Mouse (Mus musculus) frontal cortex, adult (tissue): ENCODE results near the gene Myef2.

Source experiments
- ATAC-seq: cut with Nextera tagmentation; 2 replicates; pipeline ENCODE4 v1.9.2; 2017; ENCODE audit warnings: mild to moderate bottlenecking, moderate library complexity, mixed read lengths; ENCODE audit not compliant: low TSS enrichment

The Myef2 gene

GRCm38 (mm10) chr2:125067894-125068293, 55.6 kb downstream of the Myef2 start, which contains the start of gene Slc24a5:
Slc24a5 (plus strand) TSS chr2:125068124.
- ATAC-seq, result no peak

GRCm38 (mm10) chr2:125067373-125067772, 56.1 kb downstream of the Myef2 start:
- no peak for ATAC-seq

GRCm38 (mm10) chr2:125062944-125063343, 60.5 kb downstream of the Myef2 start:
- no peak for ATAC-seq

- ATAC-seq, result no peak
Measured at GRCm38 (mm10) chr2:125061451-125061850, 62.0 kb downstream of the Myef2 start.

GRCm38 (mm10) chr2:125057250-125057815, 66.1 kb downstream of the Myef2 start:
- peak; percentile 86 for ATAC-seq

- no peak for ATAC-seq
Measured at GRCm38 (mm10) chr2:125055316-125055903, 68.1 kb downstream of the Myef2 start.
